Mouse (Mus musculus): ENCODE measurements around the gene 4833439L19Rik. TPM values are rescaled to one million over a fixed set of nuclear protein-coding genes. Genes with fewer than 3 reads are reported as not detected.
"Not testable (repeated sequence)": the region's sequence is repeated elsewhere in the genome, so short reads cannot be mapped to it uniquely, and the experiment has no call there.

4833439L19Rik gene
- polyA plus RNA-seq (2012; rRNA removed) = 84.6 and 93.8 TPM in 2 replicates
- polyA plus RNA-seq (2014; fragmentation: Nextera tagmentation; extraction: Ambion mirVana) = 125 and 139 TPM in 2 replicates

- under 1% methylated on average over 27 of the region's 27 CpGs for WGBS
- peak within 1 kb of the TSS; percentile 85 for H3K4me2 ChIP-seq (replicated peaks; ENCODE audit: low read depth, low read length, severe bottlenecking)
- H3K9me3 ChIP-seq (ENCODE audit: control insufficient read depth, low read length) = no peaks in the 10 kb centered on the region
- H3K36me3 ChIP-seq (ENCODE audit: control insufficient read depth, insufficient read depth, low read length) = peaks cover 30% of the 10 kb centered on the region
- H3K9ac ChIP-seq (ENCODE audit: low read depth, low read length, severe bottlenecking) = peak within 1 kb of the TSS; percentile 93
- H3K4me3 ChIP-seq (replicated peaks; ENCODE audit: low read length) = peak within 1 kb of the TSS; percentile 98
- no peaks in the 10 kb centered on the region for H3K27me3 ChIP-seq (ENCODE audit: control insufficient read depth, insufficient read depth, low read length)
- 0 out of 2 replicates have a peak, but pooled peaks have one; percentile 71 for TF ChIP-seq POLR2A (IDR thresholded peaks at IDR 0.05; ENCODE audit: borderline replicate concordance, extremely low read depth, insufficient read depth, insufficient read length)
- peaks cover 9% of the 10 kb centered on the region; the same call in 1 of the 2 replicates for H3K4me1 ChIP-seq (ENCODE audit: control insufficient read depth, insufficient read depth, low read length)
- ATAC-seq (ENCODE audit: low FRiP score, low read depth) (peak; percentile 98), DNase-seq (ENCODE audit: low spot score) (peak; percentile 97)
- peak within 1 kb of the TSS; percentile 15; the same call in 1 of the 2 replicates for H3K27ac ChIP-seq (replicated peaks; ENCODE audit: low read depth, low read length)
Measured at GRCm38 (mm10) chr13:54565201-54565581, at the start of gene 4833439L19Rik. TSS of gene 4833439L19Rik (minus strand) at chr13:54565435.

- H3K4me3 ChIP-seq (replicated peaks; ENCODE audit: low read length); H3K9ac ChIP-seq (ENCODE audit: low read depth, low read length, severe bottlenecking); H3K36me3 ChIP-seq (ENCODE audit: control insufficient read depth, insufficient read depth, low read length); H3K4me1 ChIP-seq (ENCODE audit: control insufficient read depth, insufficient read depth, low read length); DNase-seq (ENCODE audit: low spot score); H3K4me2 ChIP-seq (replicated peaks; ENCODE audit: low read depth, low read length, severe bottlenecking); H3K27ac ChIP-seq (replicated peaks; ENCODE audit: low read depth, low read length); H3K9me3 ChIP-seq (ENCODE audit: control insufficient read depth, low read length); H3K27me3 ChIP-seq (ENCODE audit: control insufficient read depth, insufficient read depth, low read length); ATAC-seq (ENCODE audit: low FRiP score, low read depth): not testable (repeated sequence)
- 86% methylated on average over 8 of the region's 8 CpGs for WGBS
Measured at GRCm38 (mm10) chr13:54613141-54613540, 47.9 kb upstream of the 4833439L19Rik start.

GRCm38 (mm10) chr13:54610972-54611754 lies 45.9 kb upstream of the 4833439L19Rik start, which contains the start of gene Cltb:
TSS of gene Cltb (minus strand) at chr13:54611344.
- Histone ChIP-seq H3K9me3 (ENCODE audit: control insufficient read depth, low read length) (no peaks in the 10 kb centered on the region), H3K4me1 (ENCODE audit: control insufficient read depth, insufficient read depth, low read length) (peaks cover 4% of the 10 kb centered on the region; the same call in 1 of the 2 replicates), H3K27ac (replicated peaks; ENCODE audit: low read depth, low read length) (no peak within 1 kb of the TSS), H3K4me3 (replicated peaks; ENCODE audit: low read length) (peak within 1 kb of the TSS; percentile 52), H3K4me2 (replicated peaks; ENCODE audit: low read depth, low read length, severe bottlenecking) (peak within 1 kb of the TSS; percentile 79), H3K9ac (ENCODE audit: low read depth, low read length, severe bottlenecking) (peak within 1 kb of the TSS; percentile 60), H3K27me3 (ENCODE audit: control insufficient read depth, insufficient read depth, low read length) (no peaks in the 10 kb centered on the region), H3K36me3 (ENCODE audit: control insufficient read depth, insufficient read depth, low read length) (no peaks in the 10 kb centered on the region)
- TF ChIP-seq POLR2A (IDR thresholded peaks at IDR 0.05; ENCODE audit: borderline replicate concordance, extremely low read depth, insufficient read depth, insufficient read length) = no peak
- peak; percentile 74 for ATAC-seq (ENCODE audit: low FRiP score, low read depth)
- peak; percentile 67 for DNase-seq (ENCODE audit: low spot score)
- 2% methylated on average over 39 of the region's 66 CpGs for WGBS

- H3K4me3 ChIP-seq (replicated peaks; ENCODE audit: low read length) = peak overlapping the region; percentile 52
- H3K4me1 ChIP-seq (ENCODE audit: control insufficient read depth, insufficient read depth, low read length) = peaks cover 4% of the 10 kb centered on the region; the same call in 1 of the 2 replicates
- TF ChIP-seq POLR2A (IDR thresholded peaks at IDR 0.05; ENCODE audit: borderline replicate concordance, extremely low read depth, insufficient read depth, insufficient read length) = no peak
- 11% methylated on average over 13 of the region's 13 CpGs for WGBS
- H3K27ac ChIP-seq (replicated peaks; ENCODE audit: low read depth, low read length) = no peak overlapping the region
- DNase-seq (ENCODE audit: low spot score) (no peak), ATAC-seq (ENCODE audit: low FRiP score, low read depth) (no peak)
- H3K9ac ChIP-seq (ENCODE audit: low read depth, low read length, severe bottlenecking) = peak overlapping the region; percentile 60
- H3K27me3 ChIP-seq (ENCODE audit: control insufficient read depth, insufficient read depth, low read length) = no peaks in the 10 kb centered on the region
- H3K4me2 ChIP-seq (replicated peaks; ENCODE audit: low read depth, low read length, severe bottlenecking) = peak overlapping the region; percentile 79
- no peaks in the 10 kb centered on the region for H3K9me3 ChIP-seq (ENCODE audit: control insufficient read depth, low read length)
- H3K36me3 ChIP-seq (ENCODE audit: control insufficient read depth, insufficient read depth, low read length) = no peaks in the 10 kb centered on the region
Measured at GRCm38 (mm10) chr13:54610613-54610971, 45.4 kb upstream of the 4833439L19Rik start.

GRCm38 (mm10) chr13:54609301-54609700 lies 44.1 kb upstream of the 4833439L19Rik start:
- no peaks in the 10 kb centered on the region for H3K9me3 ChIP-seq (ENCODE audit: control insufficient read depth, low read length)
- H3K27ac ChIP-seq (replicated peaks; ENCODE audit: low read depth, low read length) = no peak overlapping the region
- H3K4me2 ChIP-seq (replicated peaks; ENCODE audit: low read depth, low read length, severe bottlenecking) = no peak overlapping the region
- DNase-seq (ENCODE audit: low spot score) (no peak), ATAC-seq (ENCODE audit: low FRiP score, low read depth) (no peak)
- 19% methylated on average over 1 of the region's 1 CpGs for WGBS
- TF ChIP-seq POLR2A (IDR thresholded peaks at IDR 0.05; ENCODE audit: borderline replicate concordance, extremely low read depth, insufficient read depth, insufficient read length) = no peak
- H3K36me3 ChIP-seq (ENCODE audit: control insufficient read depth, insufficient read depth, low read length) = no peaks in the 10 kb centered on the region
- peaks cover 4% of the 10 kb centered on the region; the same call in 1 of the 2 replicates for H3K4me1 ChIP-seq (ENCODE audit: control insufficient read depth, insufficient read depth, low read length)
- no peaks in the 10 kb centered on the region for H3K27me3 ChIP-seq (ENCODE audit: control insufficient read depth, insufficient read depth, low read length)
- H3K4me3 ChIP-seq (replicated peaks; ENCODE audit: low read length) = no peak overlapping the region
- H3K9ac ChIP-seq (ENCODE audit: low read depth, low read length, severe bottlenecking) = no peak overlapping the region

Data from limb, embryonic 14.5 days (tissue).